In genomic region chr10:99283981-99284385, GRCm38 (mm10) we compare ENCODE assay signal across 10 mouse cellular contexts. TPM values are rescaled to one million over a fixed set of nuclear protein-coding genes. Genes with fewer than 3 reads are reported as not detected.
A peak's percentile ranks its signal among the peaks of the same experiment; 100 is the strongest.
DNase-seq lines count a peak whose midpoint lies in the region; ATAC-seq lines count a peak whose summit lies in the region.
"Had no signal": no experiment of that assay in that cellular context is flagged by ENCODE, and none has a peak within 500 bp of the region (broad histone marks: within the 10 kb centered on the region; RNA-seq: fewer than 3 reads in every experiment).

No protein-coding gene starts in this region.

- 87% methylated on average over 10 of the region's 10 CpGs for WGBS in forebrain, embryonic 10.5 days
- 93% methylated on average over 10 of the region's 10 CpGs for WGBS in forebrain, embryonic 14.5 days
- 90% methylated on average over 10 of the region's 10 CpGs for WGBS in kidney, embryonic 15.5 days
- 80% methylated on average over 10 of the region's 10 CpGs for WGBS in embryonic facial prominence, embryonic 10.5 days
- 82% methylated on average over 10 of the region's 10 CpGs for WGBS in midbrain, embryonic 14.5 days

- H3K4me3 ChIP-seq in forebrain, embryonic 10.5 days, result no peak overlapping the region
- H3K4me3 ChIP-seq in forebrain, embryonic 14.5 days (ENCODE audit: low read depth, low read length), result no peak overlapping the region
- H3K4me3 ChIP-seq in kidney, embryonic 15.5 days (replicated peaks), result no peak overlapping the region
- no peak overlapping the region for H3K4me3 ChIP-seq in embryonic facial prominence, embryonic 10.5 days
- H3K4me3 ChIP-seq in midbrain, embryonic 14.5 days (replicated peaks; ENCODE audit: low read depth, low read length), result no peak overlapping the region
- H3K4me3 ChIP-seq: limb, embryonic 15.5 days had no signal

- no peak for ATAC-seq in forebrain, embryonic 14.5 days
- peak; percentile 55; the same call in 1 of the 2 replicates for ATAC-seq in kidney, embryonic 15.5 days (replicated peaks; ENCODE audit: low FRiP score)
- 0 out of 2 replicates have a peak, but pooled peaks have one; percentile 53 for ATAC-seq in midbrain, embryonic 14.5 days (ENCODE audit: low FRiP score, low TSS enrichment)

- H3K9me3 ChIP-seq in forebrain, embryonic 10.5 days, result no peaks in the 10 kb centered on the region; the same call in 1 of the 2 replicates
- H3K9me3 ChIP-seq in forebrain, embryonic 14.5 days (replicated peaks; ENCODE audit: control insufficient read depth, low read length), result no peaks in the 10 kb centered on the region
- no peaks in the 10 kb centered on the region for H3K9me3 ChIP-seq in kidney, embryonic 15.5 days (replicated peaks)
- no peaks in the 10 kb centered on the region for H3K9me3 ChIP-seq in embryonic facial prominence, embryonic 10.5 days
- H3K9me3 ChIP-seq in midbrain, embryonic 14.5 days (ENCODE audit: control insufficient read depth, low read length), result no peaks in the 10 kb centered on the region
- H3K9me3 ChIP-seq: limb, embryonic 15.5 days had no signal

- H3K27ac ChIP-seq in forebrain, embryonic 10.5 days, result peak overlapping the region; percentile 48; the same call in 1 of the 2 replicates
- no peak overlapping the region for H3K27ac ChIP-seq in forebrain, embryonic 14.5 days (ENCODE audit: low read depth, low read length)
- no peak overlapping the region for H3K27ac ChIP-seq in kidney, embryonic 15.5 days
- H3K27ac ChIP-seq in embryonic facial prominence, embryonic 10.5 days (replicated peaks), result peak overlapping the region; percentile 77
- no peak overlapping the region for H3K27ac ChIP-seq in midbrain, embryonic 14.5 days (replicated peaks; ENCODE audit: low read depth, low read length)
- H3K27ac ChIP-seq: limb, embryonic 15.5 days had no signal

- DNase-seq in forebrain, embryonic 10.5 days (ENCODE audit: extremely low spot score, low spot score), result no peak
- DNase-seq in forebrain, embryonic 14.5 days (ENCODE audit: low spot score), result no peak
- DNase-seq in kidney, adult 8-10 months, result no peak
- DNase-seq in embryonic facial prominence, embryonic 10.5 days (ENCODE audit: low spot score), result peak; percentile 46
- DNase-seq in midbrain, embryonic 14.5 days, result no peak
- DNase-seq in spleen, postnatal 4 days (ENCODE audit: low spot score in 2 of 2), result no peak
- no peak for DNase-seq in layer of hippocampus, adult 11-12 months (ENCODE audit: low spot score)
- DNase-seq: cerebellum, postnatal 10 days had no signal

- no peak overlapping the region for H3K9ac ChIP-seq in forebrain, embryonic 14.5 days (ENCODE audit: low read length)
- H3K9ac ChIP-seq in kidney, embryonic 15.5 days, result no peak overlapping the region
- H3K9ac ChIP-seq in midbrain, embryonic 14.5 days (replicated peaks; ENCODE audit: low read length), result no peak overlapping the region
- H3K9ac ChIP-seq: limb, embryonic 15.5 days had no signal

- no peaks in the 10 kb centered on the region for H3K36me3 ChIP-seq in forebrain, embryonic 10.5 days (replicated peaks)
- no peaks in the 10 kb centered on the region for H3K36me3 ChIP-seq in forebrain, embryonic 14.5 days (ENCODE audit: control insufficient read depth, insufficient read depth, low read length)
- H3K36me3 ChIP-seq in kidney, embryonic 15.5 days, result no peaks in the 10 kb centered on the region
- no peaks in the 10 kb centered on the region for H3K36me3 ChIP-seq in embryonic facial prominence, embryonic 10.5 days (replicated peaks)
- H3K36me3 ChIP-seq in midbrain, embryonic 14.5 days (ENCODE audit: control insufficient read depth, insufficient read depth, low read length), result no peaks in the 10 kb centered on the region
- H3K36me3 ChIP-seq: limb, embryonic 15.5 days had no signal

- H3K4me2 ChIP-seq in forebrain, embryonic 14.5 days (ENCODE audit: low read length), result no peak overlapping the region
- H3K4me2 ChIP-seq in kidney, embryonic 15.5 days, result no peak overlapping the region
- no peak overlapping the region for H3K4me2 ChIP-seq in midbrain, embryonic 14.5 days (ENCODE audit: low read length)
- H3K4me2 ChIP-seq: limb, embryonic 15.5 days had no signal

- H3K4me1 ChIP-seq in forebrain, embryonic 10.5 days, result peaks cover 50% of the 10 kb centered on the region
- peaks cover 4% of the 10 kb centered on the region; the same call in 1 of the 2 replicates for H3K4me1 ChIP-seq in forebrain, embryonic 14.5 days (ENCODE audit: control insufficient read depth, insufficient read depth, low read length)
- H3K4me1 ChIP-seq in kidney, embryonic 15.5 days, result peaks cover 28% of the 10 kb centered on the region
- peaks cover 54% of the 10 kb centered on the region for H3K4me1 ChIP-seq in embryonic facial prominence, embryonic 10.5 days
- H3K4me1 ChIP-seq in midbrain, embryonic 14.5 days (ENCODE audit: control insufficient read depth, insufficient read depth, low read length), result 0 out of 2 replicates have a peak, but pooled peaks cover 7% of the 10 kb centered on the region

- H3K27me3 ChIP-seq in forebrain, embryonic 10.5 days (ENCODE audit: poor library complexity, severe bottlenecking), result peaks cover 21% of the 10 kb centered on the region
- H3K27me3 ChIP-seq in forebrain, embryonic 14.5 days (replicated peaks; ENCODE audit: control insufficient read depth, insufficient read depth, low read length), result no peaks in the 10 kb centered on the region
- no peaks in the 10 kb centered on the region for H3K27me3 ChIP-seq in kidney, embryonic 15.5 days
- no peaks in the 10 kb centered on the region for H3K27me3 ChIP-seq in embryonic facial prominence, embryonic 10.5 days (replicated peaks; ENCODE audit: low read depth, poor library complexity, severe bottlenecking)
- H3K27me3 ChIP-seq in midbrain, embryonic 14.5 days (ENCODE audit: control insufficient read depth, insufficient read depth, low read length), result no peaks in the 10 kb centered on the region
- H3K27me3 ChIP-seq: limb, embryonic 15.5 days had no signal

RNA-seq across cellular contexts. Expression of gene Dusp6, which starts 21.0 kb away (rescaled TPM):
- 97.6 and 116 TPM in 2 replicates for polyA plus RNA-seq in forebrain, embryonic 10.5 days (2016; fragmentation: Nextera tagmentation; extraction: Ambion mirVana)
- polyA plus RNA-seq in forebrain, embryonic 14.5 days (2014; fragmentation: Nextera tagmentation; extraction: Ambion mirVana), result 34.1 and 40.1 TPM in 2 replicates
- 85.7 and 88.7 TPM in 2 replicates for polyA plus RNA-seq in kidney, embryonic 15.5 days (2015; fragmentation: Nextera tagmentation; extraction: Ambion mirVana)
- polyA plus RNA-seq in embryonic facial prominence, embryonic 10.5 days (2016; fragmentation: Nextera tagmentation; extraction: Ambion mirVana), result 122 and 131 TPM in 2 replicates
- polyA plus RNA-seq in midbrain, embryonic 14.5 days (2014; fragmentation: Nextera tagmentation; extraction: Ambion mirVana), result 20.7 and 25.4 TPM in 2 replicates

Comparison
In these comparisons a context has a peak if more than half of its experiments do, and no peak if none do; other contexts are left out.
1. H3K27ac ChIP-seq: peak in forebrain, embryonic 10.5 days (single experiment) and embryonic facial prominence, embryonic 10.5 days (single experiment); none in forebrain, embryonic 14.5 days (single experiment), kidney, embryonic 15.5 days (single experiment) and midbrain, embryonic 14.5 days (single experiment).